Mouse (Mus musculus) hindbrain, embryonic 11.5 days (tissue): Measurements from ENCODE around the gene Wfdc15b. TPM values are rescaled to one million over a fixed set of nuclear protein-coding genes. Genes with fewer than 3 reads are reported as not detected.
"Not testable (repeated sequence)": the region's sequence is repeated elsewhere in the genome, so short reads cannot be mapped to it uniquely, and the experiment has no call there.

Experiments
- ATAC-seq: fragments of 200-750 bp; cut with Nextera tagmentation; 2 replicates; pipeline ENCODE4 v1.8.0; 2017; ENCODE audit warnings: mild to moderate bottlenecking, moderate TSS enrichment, moderate library complexity; ENCODE audit not compliant: low FRiP score
- DNase-seq: peaks from one replicate; pipeline ENCODE4 v3.0.0-alpha.2; 2015; ENCODE audit warnings: low spot score
- H3K27ac ChIP-seq: fragments of 300-500 bp; sonication (generic); 2 replicates; pipeline ENCODE4 v1.5.1; 2014; ENCODE audit warnings: mild to moderate bottlenecking, low read depth, low read length
- H3K27me3 ChIP-seq: fragments of 300-500 bp; sonication (generic); 2 replicates; pipeline ENCODE4 v1.6.1; 2014; ENCODE audit warnings: mild to moderate bottlenecking, low read length, moderate library complexity, mixed read lengths; ENCODE audit not compliant: control insufficient read depth, insufficient read depth
- H3K36me3 ChIP-seq: fragments of 300-500 bp; sonication (generic); 2 replicates; pipeline ENCODE4 v1.6.1; 2014; ENCODE audit warnings: mild to moderate bottlenecking, low read length, moderate library complexity, mixed read lengths; ENCODE audit not compliant: control insufficient read depth, insufficient read depth
- H3K4me1 ChIP-seq: fragments of 300-500 bp; sonication (generic); replicated peaks from 2 replicates; pipeline ENCODE4 v1.6.1; 2014; ENCODE audit warnings: low read length, mixed read lengths; ENCODE audit not compliant: control insufficient read depth, insufficient read depth
- H3K4me2 ChIP-seq: fragments of 300-500 bp; sonication (generic); replicated peaks from 2 replicates; pipeline ENCODE4 v1.6.1; 2014; ENCODE audit warnings: mild to moderate bottlenecking, low read depth, low read length
- H3K4me3 ChIP-seq: fragments of 300-500 bp; sonication (generic); 2 replicates; pipeline ENCODE4 v1.5.1; 2014; ENCODE audit warnings: low read depth, low read length
- H3K9ac ChIP-seq: fragments of 300-500 bp; sonication (generic); 2 replicates; pipeline ENCODE4 v1.6.1; 2014; ENCODE audit warnings: low read depth, low read length
- H3K9me3 ChIP-seq: fragments of 300-500 bp; sonication (generic); 2 replicates; pipeline ENCODE4 v1.6.1; 2016; ENCODE audit warnings: low read length; ENCODE audit not compliant: control insufficient read depth
- WGBS: fragments of 180-500 bp; shearing (Covaris S2); extraction: QIAGEN DNeasy Blood & Tissue Kit; methylation state at CpG from one replicate; pipeline ENCODE4 v1.1.7; 2014; 5-methylcytosine and 5-hydroxymethylcytosine counted together
- polyA plus RNA-seq: library from polyadenylated mRNA; unstranded; fragments of >200 nt; fragmentation: Nextera tagmentation; extraction: Ambion mirVana; gene quantifications from 2 replicates; pipeline ENCODE4 v1.2.1, GENCODE M21; 2014

Gene Wfdc15b
- not detected in 2 replicates for polyA plus RNA-seq

GRCm38 (mm10) chr2:164221522-164221921 lies at the start of gene Wfdc15b:
TSS of gene Wfdc15b (minus strand) at chr2:164221660.
- Histone ChIP-seq H3K27ac (no peak within 1 kb of the TSS), H3K36me3 (no peaks in the 10 kb centered on the region), H3K9ac (no peak within 1 kb of the TSS), H3K27me3 (no peaks in the 10 kb centered on the region), H3K4me1 (no peaks in the 10 kb centered on the region), H3K9me3 (no peaks in the 10 kb centered on the region), H3K4me2 (no peak within 1 kb of the TSS), H3K4me3 (no peak within 1 kb of the TSS)
- ATAC-seq, result no peak
- WGBS, result 77% methylated on average over 11 of the region's 11 CpGs
- no peak for DNase-seq

GRCm38 (mm10) chr2:164256540-164256939 lies 35.1 kb upstream of the Wfdc15b start, which contains the start of gene Svs3b:
TSS of gene Svs3b (minus strand) at chr2:164256640.
- not testable (repeated sequence) for DNase-seq, H3K9ac ChIP-seq, H3K36me3 ChIP-seq, H3K4me3 ChIP-seq, H3K4me1 ChIP-seq, H3K27me3 ChIP-seq, ATAC-seq, H3K27ac ChIP-seq, H3K4me2 ChIP-seq, H3K9me3 ChIP-seq
- 84% methylated on average over 1 of the region's 1 CpGs for WGBS

GRCm38 (mm10) chr2:164238366-164238765 lies 16.9 kb upstream of the Wfdc15b start, which contains the start of gene Svs2:
TSS of gene Svs2 (minus strand) at chr2:164238466.
- no peak within 1 kb of the TSS for H3K4me2 ChIP-seq
- H3K9me3 ChIP-seq, result no peaks in the 10 kb centered on the region
- WGBS, result 84% methylated on average over 3 of the region's 3 CpGs
- no peaks in the 10 kb centered on the region for H3K4me1 ChIP-seq
- no peak within 1 kb of the TSS for H3K27ac ChIP-seq
- no peak within 1 kb of the TSS for H3K9ac ChIP-seq
- no peaks in the 10 kb centered on the region for H3K27me3 ChIP-seq
- ATAC-seq (no peak), DNase-seq (no peak)
- H3K4me3 ChIP-seq, result no peak within 1 kb of the TSS
- no peaks in the 10 kb centered on the region for H3K36me3 ChIP-seq

GRCm38 (mm10) chr2:164232671-164233070 lies 11.2 kb upstream of the Wfdc15b start:
- ATAC-seq (no peak), DNase-seq (no peak)
- H3K4me1 ChIP-seq, result no peaks in the 10 kb centered on the region
- H3K4me3 ChIP-seq, result no peak overlapping the region
- H3K4me2 ChIP-seq, result no peak overlapping the region
- no peaks in the 10 kb centered on the region for H3K36me3 ChIP-seq
- H3K27ac ChIP-seq, result no peak overlapping the region
- WGBS, result 92% methylated on average over 8 of the region's 8 CpGs
- no peak overlapping the region for H3K9ac ChIP-seq
- H3K9me3 ChIP-seq, result no peaks in the 10 kb centered on the region
- no peaks in the 10 kb centered on the region for H3K27me3 ChIP-seq

GRCm38 (mm10) chr2:164228361-164229070 lies 7.1 kb upstream of the Wfdc15b start:
- Histone ChIP-seq H3K4me3 (no peak overlapping the region), H3K9me3 (no peaks in the 10 kb centered on the region), H3K27me3 (no peaks in the 10 kb centered on the region), H3K4me2 (no peak overlapping the region), H3K27ac (no peak overlapping the region), H3K9ac (no peak overlapping the region), H3K4me1 (no peaks in the 10 kb centered on the region), H3K36me3 (no peaks in the 10 kb centered on the region)
- DNase-seq (no peak), ATAC-seq (no peak)
- WGBS, result 86% methylated on average over 8 of the region's 8 CpGs

- Histone ChIP-seq H3K27ac (no peak overlapping the region), H3K4me1 (no peaks in the 10 kb centered on the region)
- ATAC-seq, result no peak
Measured at GRCm38 (mm10) chr2:164219295-164219694, 2.2 kb downstream of the Wfdc15b start.

GRCm38 (mm10) chr2:164212711-164213110 lies 8.7 kb downstream of the Wfdc15b start:
- Histone ChIP-seq H3K9me3 (no peaks in the 10 kb centered on the region), H3K27ac (no peak overlapping the region), H3K4me2 (no peak overlapping the region), H3K27me3 (no peaks in the 10 kb centered on the region), H3K36me3 (no peaks in the 10 kb centered on the region), H3K4me1 (no peaks in the 10 kb centered on the region), H3K9ac (no peak overlapping the region), H3K4me3 (no peak overlapping the region)
- DNase-seq, result no peak
- ATAC-seq, result no peak
- 86% methylated on average over 5 of the region's 5 CpGs for WGBS

More at GRCm38 (mm10) chr2:164219295-164219694, 2.2 kb downstream of the Wfdc15b start:
- WGBS, result 87% methylated on average over 9 of the region's 9 CpGs
- H3K9ac ChIP-seq, result no peak overlapping the region
- H3K4me3 ChIP-seq, result no peak overlapping the region
- no peaks in the 10 kb centered on the region for H3K27me3 ChIP-seq
- H3K9me3 ChIP-seq, result no peaks in the 10 kb centered on the region
- H3K36me3 ChIP-seq, result no peaks in the 10 kb centered on the region
- no peak for DNase-seq
- no peak overlapping the region for H3K4me2 ChIP-seq

- Histone ChIP-seq H3K9ac (no peak overlapping the region), H3K9me3 (no peaks in the 10 kb centered on the region), H3K27ac (no peak overlapping the region), H3K27me3 (no peaks in the 10 kb centered on the region), H3K4me1 (no peaks in the 10 kb centered on the region), H3K36me3 (no peaks in the 10 kb centered on the region), H3K4me3 (no peak overlapping the region), H3K4me2 (no peak overlapping the region)
- DNase-seq (no peak), ATAC-seq (no peak)
- 85% methylated on average over 4 of the region's 4 CpGs for WGBS
Measured at GRCm38 (mm10) chr2:164210892-164211291, 10.6 kb downstream of the Wfdc15b start.

- no peak overlapping the region for H3K9ac ChIP-seq
- no peak overlapping the region for H3K4me3 ChIP-seq
- no peaks in the 10 kb centered on the region for H3K36me3 ChIP-seq
- no peaks in the 10 kb centered on the region for H3K27me3 ChIP-seq
- WGBS, result 84% methylated on average over 4 of the region's 4 CpGs
- H3K4me2 ChIP-seq, result no peak overlapping the region
- DNase-seq, result no peak
- no peak overlapping the region for H3K27ac ChIP-seq
- ATAC-seq, result no peak
- H3K9me3 ChIP-seq, result no peaks in the 10 kb centered on the region
- no peaks in the 10 kb centered on the region for H3K4me1 ChIP-seq
Measured at GRCm38 (mm10) chr2:164206676-164207075, 14.8 kb downstream of the Wfdc15b start.
